Mouse (Mus musculus): ENCODE data around the gene Ap3b1. TPM values are rescaled to one million over a fixed set of nuclear protein-coding genes. Genes with fewer than 3 reads are reported as not detected.

The Ap3b1 gene
- polyA plus RNA-seq, 1 experiment = 29.2 TPM

GRCm38 (mm10) chr13:94476208-94476607 lies 117.4 kb downstream of the Ap3b1 start:
- TF ChIP-seq CTCF (IDR thresholded peaks at IDR 0.05; ENCODE audit: insufficient read depth, low read length) = no peak
- TF ChIP-seq POLR2A (IDR thresholded peaks at IDR 0.05; ENCODE audit: borderline replicate concordance, extremely low read depth, low read depth, low read length) = no peak
- no peaks in the 10 kb centered on the region for H3K4me1 ChIP-seq (ENCODE audit: control insufficient read depth, insufficient read depth, low read length)
- WGBS = 95% methylated on average over 3 of the region's 3 CpGs
- no peak overlapping the region for H3K4me3 ChIP-seq (replicated peaks; ENCODE audit: extremely low read depth, low read depth, low read length)
- DNase-seq = no peak

GRCm38 (mm10) chr13:94480256-94480655 lies 121.5 kb downstream of the Ap3b1 start:
- Histone ChIP-seq H3K4me1 (ENCODE audit: control insufficient read depth, insufficient read depth, low read length) (no peaks in the 10 kb centered on the region), H3K4me3 (replicated peaks; ENCODE audit: extremely low read depth, low read depth, low read length) (no peak overlapping the region)
- no peak for DNase-seq
- 87% methylated on average over 7 of the region's 7 CpGs for WGBS
- TF ChIP-seq CTCF (IDR thresholded peaks at IDR 0.05; ENCODE audit: insufficient read depth, low read length) (no peak), POLR2A (IDR thresholded peaks at IDR 0.05; ENCODE audit: borderline replicate concordance, extremely low read depth, low read depth, low read length) (no peak)

GRCm38 (mm10) chr13:94490684-94491083 lies 131.9 kb downstream of the Ap3b1 start:
- no peak for DNase-seq
- H3K4me1 ChIP-seq (ENCODE audit: control insufficient read depth, insufficient read depth, low read length) = 0 out of 2 replicates have a peak, but pooled peaks cover 3% of the 10 kb centered on the region
- TF ChIP-seq CTCF (IDR thresholded peaks at IDR 0.05; ENCODE audit: insufficient read depth, low read length) (no peak), POLR2A (IDR thresholded peaks at IDR 0.05; ENCODE audit: borderline replicate concordance, extremely low read depth, low read depth, low read length) (no peak)
- WGBS = 90% methylated on average over 3 of the region's 3 CpGs
- no peak overlapping the region for H3K4me3 ChIP-seq (replicated peaks; ENCODE audit: extremely low read depth, low read depth, low read length)

GRCm38 (mm10) chr13:94491159-94491558 lies 132.4 kb downstream of the Ap3b1 start:
- Histone ChIP-seq H3K4me1 (ENCODE audit: control insufficient read depth, insufficient read depth, low read length) (0 out of 2 replicates have a peak, but pooled peaks cover 3% of the 10 kb centered on the region), H3K4me3 (replicated peaks; ENCODE audit: extremely low read depth, low read depth, low read length) (no peak overlapping the region)
- WGBS = 88% methylated on average over 8 of the region's 8 CpGs
- no peak for DNase-seq
- TF ChIP-seq CTCF (IDR thresholded peaks at IDR 0.05; ENCODE audit: insufficient read depth, low read length) (no peak), POLR2A (IDR thresholded peaks at IDR 0.05; ENCODE audit: borderline replicate concordance, extremely low read depth, low read depth, low read length) (no peak)

GRCm38 (mm10) chr13:94497521-94497920 lies 138.8 kb downstream of the Ap3b1 start:
- DNase-seq = peak; percentile 22
- TF ChIP-seq CTCF (IDR thresholded peaks at IDR 0.05; ENCODE audit: insufficient read depth, low read length) (no peak), POLR2A (IDR thresholded peaks at IDR 0.05; ENCODE audit: borderline replicate concordance, extremely low read depth, low read depth, low read length) (no peak)
- 68% methylated on average over 3 of the region's 3 CpGs for WGBS
- Histone ChIP-seq H3K4me3 (replicated peaks; ENCODE audit: extremely low read depth, low read depth, low read length) (no peak overlapping the region), H3K4me1 (ENCODE audit: control insufficient read depth, insufficient read depth, low read length) (0 out of 2 replicates have a peak, but pooled peaks cover 2% of the 10 kb centered on the region)

GRCm38 (mm10) chr13:94506411-94506810 lies 147.7 kb downstream of the Ap3b1 start:
- WGBS = 82% methylated on average over 3 of the region's 3 CpGs

GRCm38 (mm10) chr13:94508344-94508743 lies 149.6 kb downstream of the Ap3b1 start:
- no peak for TF ChIP-seq POLR2A (IDR thresholded peaks at IDR 0.05; ENCODE audit: borderline replicate concordance, extremely low read depth, low read depth, low read length)
- no peak for TF ChIP-seq CTCF (IDR thresholded peaks at IDR 0.05; ENCODE audit: insufficient read depth, low read length)
- 91% methylated on average over 8 of the region's 8 CpGs for WGBS
- H3K4me3 ChIP-seq (replicated peaks; ENCODE audit: extremely low read depth, low read depth, low read length) = no peak overlapping the region
- no peaks in the 10 kb centered on the region for H3K4me1 ChIP-seq (ENCODE audit: control insufficient read depth, insufficient read depth, low read length)
- no peak for DNase-seq

More at GRCm38 (mm10) chr13:94506411-94506810, 147.7 kb downstream of the Ap3b1 start:
- TF ChIP-seq CTCF (IDR thresholded peaks at IDR 0.05; ENCODE audit: insufficient read depth, low read length) (no peak), POLR2A (IDR thresholded peaks at IDR 0.05; ENCODE audit: borderline replicate concordance, extremely low read depth, low read depth, low read length) (no peak)
- Histone ChIP-seq H3K4me1 (ENCODE audit: control insufficient read depth, insufficient read depth, low read length) (no peaks in the 10 kb centered on the region), H3K4me3 (replicated peaks; ENCODE audit: extremely low read depth, low read depth, low read length) (no peak overlapping the region)
- DNase-seq = no peak

GRCm38 (mm10) chr13:94513157-94513767 lies 154.5 kb downstream of the Ap3b1 start:
- no peak for DNase-seq
- H3K4me3 ChIP-seq (replicated peaks; ENCODE audit: extremely low read depth, low read depth, low read length) = no peak overlapping the region
- WGBS = 76% methylated on average over 10 of the region's 10 CpGs
- H3K4me1 ChIP-seq (ENCODE audit: control insufficient read depth, insufficient read depth, low read length) = no peaks in the 10 kb centered on the region
- no peak for TF ChIP-seq CTCF (IDR thresholded peaks at IDR 0.05; ENCODE audit: insufficient read depth, low read length)
- no peak for TF ChIP-seq POLR2A (IDR thresholded peaks at IDR 0.05; ENCODE audit: borderline replicate concordance, extremely low read depth, low read depth, low read length)

- H3K4me1 ChIP-seq (ENCODE audit: control insufficient read depth, insufficient read depth, low read length) = no peaks in the 10 kb centered on the region
- no peak overlapping the region for H3K4me3 ChIP-seq (replicated peaks; ENCODE audit: extremely low read depth, low read depth, low read length)
- no peak for TF ChIP-seq POLR2A (IDR thresholded peaks at IDR 0.05; ENCODE audit: borderline replicate concordance, extremely low read depth, low read depth, low read length)
- 69% methylated on average over 9 of the region's 9 CpGs for WGBS
- DNase-seq = no peak
These were observed 155.1 kb downstream of the Ap3b1 start for GRCm38 (mm10) chr13:94513898-94514297.

- Histone ChIP-seq H3K4me1 (ENCODE audit: control insufficient read depth, insufficient read depth, low read length) (no peaks in the 10 kb centered on the region), H3K4me3 (replicated peaks; ENCODE audit: extremely low read depth, low read depth, low read length) (no peak overlapping the region)
- TF ChIP-seq POLR2A (IDR thresholded peaks at IDR 0.05; ENCODE audit: borderline replicate concordance, extremely low read depth, low read depth, low read length) (no peak), CTCF (IDR thresholded peaks at IDR 0.05; ENCODE audit: insufficient read depth, low read length) (no peak)
- DNase-seq = no peak
These were observed 156.2 kb downstream of the Ap3b1 start for GRCm38 (mm10) chr13:94514992-94515391.

Data from lung, adult 2 months (tissue).